Mouse (Mus musculus): Measurements from ENCODE around the gene Rpl27a.

Rpl27a gene

DNA sequence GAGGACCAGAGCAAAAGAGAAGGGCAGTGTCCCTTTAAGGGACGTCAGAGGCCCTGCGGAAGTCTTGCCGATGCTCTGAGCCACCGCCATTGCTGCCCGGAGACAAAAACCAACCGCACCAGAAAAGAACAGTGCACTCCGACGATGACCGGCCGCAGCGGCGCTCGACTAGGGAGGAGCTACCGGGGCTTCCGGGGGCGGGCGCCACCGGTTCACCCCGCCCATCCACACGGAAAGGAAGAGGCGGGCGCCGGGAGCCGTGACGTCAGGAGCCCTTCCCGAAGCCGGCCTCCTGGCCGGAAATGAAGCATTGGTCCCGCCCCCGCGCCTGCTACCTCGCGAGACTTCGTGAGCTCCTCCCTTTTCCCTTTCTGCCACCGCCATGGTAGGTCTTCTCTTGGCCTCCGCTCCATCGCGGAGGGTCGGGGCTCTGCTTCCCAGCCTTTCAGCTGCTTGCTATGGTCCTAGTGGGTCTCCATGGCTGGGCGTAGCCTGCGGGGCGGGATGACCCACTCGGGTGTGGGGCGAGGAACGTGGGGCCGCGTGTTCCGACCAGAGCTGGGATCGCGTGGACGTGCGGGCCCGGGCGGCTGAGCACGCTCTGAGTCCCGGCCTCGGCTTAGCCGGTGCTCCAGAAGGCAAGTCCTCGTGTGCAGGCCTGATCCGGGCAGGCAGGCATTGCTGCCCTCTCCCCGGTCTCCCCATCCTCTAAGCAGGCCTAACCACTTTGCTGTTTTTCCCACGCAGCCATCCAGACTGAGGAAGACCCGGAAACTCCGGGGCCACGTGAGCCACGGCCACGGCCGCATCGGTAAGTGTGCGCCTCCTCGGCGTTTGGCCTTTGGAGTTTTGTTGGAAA, at the start of gene Rpl27a:
TSS of gene Rpl27a (plus strand) at position 310 of the 859 bp plus-strand sequence.
- DNase-seq (ENCODE audit: low spot score in 2 of 2) = peak; percentile 97 to 99

DNA sequence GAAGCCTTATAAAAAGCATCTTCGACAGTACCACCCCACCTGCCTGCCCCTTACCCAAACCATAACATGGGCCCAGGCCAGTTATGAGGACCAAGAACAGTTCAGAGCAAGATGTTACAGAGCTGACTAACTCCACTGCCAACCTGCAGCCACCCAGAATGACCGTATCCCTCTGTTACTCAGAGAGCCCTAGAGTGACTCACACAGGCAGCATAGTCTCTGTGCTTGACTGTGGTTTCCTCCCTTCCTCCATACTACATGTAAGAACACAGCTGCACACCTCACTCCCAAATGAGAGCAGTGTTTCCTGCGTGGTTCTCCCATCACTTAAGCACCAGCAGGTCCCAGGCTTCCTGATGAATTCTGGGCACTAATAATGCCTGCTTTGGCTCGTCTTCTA, 48.2 kb upstream of the Rpl27a start:
- no peak for DNase-seq (ENCODE audit: low spot score in 2 of 2)

DNA sequence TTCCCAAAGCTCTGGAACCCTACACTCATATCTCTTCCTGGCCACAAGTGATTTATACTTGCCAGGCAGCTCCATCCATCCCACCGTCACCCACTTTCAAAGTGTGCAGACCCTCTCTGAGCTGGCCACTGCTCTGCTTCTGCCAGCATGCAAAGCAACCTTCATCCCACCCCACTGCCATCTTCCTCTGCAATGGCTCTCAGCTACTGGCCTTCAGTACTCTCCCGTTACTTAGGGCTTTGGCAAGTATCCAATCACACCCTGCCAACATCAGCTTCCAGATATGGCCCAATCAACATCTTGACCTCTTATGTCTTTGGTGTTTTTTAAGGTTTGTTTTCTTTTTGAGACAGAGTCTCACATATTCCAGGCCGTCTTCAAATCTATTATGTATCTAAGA, 41.0 kb upstream of the Rpl27a start:
- no peak for DNase-seq (ENCODE audit: low spot score in 2 of 2)

DNA sequence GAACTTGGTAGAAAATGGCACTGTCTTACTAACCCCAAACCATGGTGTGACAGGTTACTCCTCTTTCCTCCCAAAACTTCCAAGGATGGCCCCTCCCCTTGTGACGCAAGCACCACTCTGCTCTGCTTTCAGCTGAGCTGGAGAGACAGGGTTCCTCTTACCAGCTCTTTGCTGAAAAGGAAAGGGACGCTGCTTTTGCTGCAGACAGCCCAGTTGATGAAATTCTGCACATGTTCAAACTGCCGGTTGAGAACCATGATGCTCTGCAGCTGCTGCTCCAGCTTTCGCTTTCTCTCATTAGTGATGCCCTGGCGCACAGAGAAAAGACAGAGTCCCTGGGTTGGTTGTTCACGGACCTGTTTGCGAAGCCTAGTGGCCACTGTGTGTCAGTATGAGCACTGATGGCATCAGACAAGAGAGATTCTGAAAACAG, 38.2 kb upstream of the Rpl27a start:
- DNase-seq (ENCODE audit: low spot score in 2 of 2) = no peak

DNA sequence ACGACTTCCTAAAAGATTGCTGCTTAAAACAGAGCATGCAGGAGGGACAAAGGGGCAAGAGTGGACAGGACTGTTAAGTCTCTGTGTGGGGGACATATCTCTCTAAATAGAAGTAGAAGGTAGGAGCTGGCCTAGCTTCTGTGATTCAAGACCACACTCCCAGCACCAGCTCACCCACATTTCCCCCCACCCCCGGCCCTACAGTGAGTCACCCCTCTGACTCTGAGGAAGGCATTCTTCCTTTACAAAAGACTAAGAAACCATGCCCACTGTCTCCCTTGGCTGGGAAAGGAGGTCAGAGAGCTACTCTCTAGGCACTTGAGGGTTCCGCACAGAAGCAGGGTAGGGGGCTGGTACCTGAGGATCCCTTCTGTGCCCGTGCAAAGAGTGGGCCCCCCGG, 34.7 kb upstream of the Rpl27a start:
- no peak for DNase-seq (ENCODE audit: low spot score in 2 of 2)

DNA sequence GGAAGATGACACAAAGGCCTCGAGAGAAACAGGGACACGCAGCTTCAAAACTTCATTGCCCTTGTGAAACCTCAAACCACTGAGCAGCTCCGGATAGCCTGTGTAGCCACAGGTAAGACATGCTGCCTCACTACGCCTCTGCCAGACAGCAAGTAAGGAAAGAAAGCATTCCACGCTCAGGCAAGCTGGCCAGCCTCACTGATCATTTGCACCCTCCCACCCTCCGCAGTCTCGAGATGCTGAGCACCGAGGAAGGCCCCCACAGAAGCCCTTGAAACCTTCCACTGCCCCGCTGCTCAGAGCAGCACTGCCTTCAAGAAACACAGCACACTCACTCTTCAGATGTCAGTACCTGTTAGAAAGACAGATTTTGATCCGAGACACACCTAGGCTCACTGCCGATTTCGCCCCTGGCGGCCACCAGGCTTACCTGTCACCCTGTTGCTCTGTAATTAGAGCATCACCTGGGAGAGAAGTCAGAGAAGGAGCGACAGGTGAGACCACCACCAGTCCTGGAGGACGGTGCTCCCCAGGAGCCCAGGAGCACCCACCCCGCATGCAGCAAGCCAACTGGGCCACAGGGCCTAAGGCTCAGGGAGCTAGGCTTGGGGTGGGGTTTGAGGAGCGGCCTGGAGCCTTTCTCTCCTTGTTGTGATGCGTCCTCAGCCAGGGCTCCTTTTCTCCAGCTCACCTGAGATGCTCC, 26.2 kb upstream of the Rpl27a start:
- peak in 1 of 2 experiments; percentile 9 for DNase-seq (ENCODE audit: low spot score in 2 of 2)

DNA sequence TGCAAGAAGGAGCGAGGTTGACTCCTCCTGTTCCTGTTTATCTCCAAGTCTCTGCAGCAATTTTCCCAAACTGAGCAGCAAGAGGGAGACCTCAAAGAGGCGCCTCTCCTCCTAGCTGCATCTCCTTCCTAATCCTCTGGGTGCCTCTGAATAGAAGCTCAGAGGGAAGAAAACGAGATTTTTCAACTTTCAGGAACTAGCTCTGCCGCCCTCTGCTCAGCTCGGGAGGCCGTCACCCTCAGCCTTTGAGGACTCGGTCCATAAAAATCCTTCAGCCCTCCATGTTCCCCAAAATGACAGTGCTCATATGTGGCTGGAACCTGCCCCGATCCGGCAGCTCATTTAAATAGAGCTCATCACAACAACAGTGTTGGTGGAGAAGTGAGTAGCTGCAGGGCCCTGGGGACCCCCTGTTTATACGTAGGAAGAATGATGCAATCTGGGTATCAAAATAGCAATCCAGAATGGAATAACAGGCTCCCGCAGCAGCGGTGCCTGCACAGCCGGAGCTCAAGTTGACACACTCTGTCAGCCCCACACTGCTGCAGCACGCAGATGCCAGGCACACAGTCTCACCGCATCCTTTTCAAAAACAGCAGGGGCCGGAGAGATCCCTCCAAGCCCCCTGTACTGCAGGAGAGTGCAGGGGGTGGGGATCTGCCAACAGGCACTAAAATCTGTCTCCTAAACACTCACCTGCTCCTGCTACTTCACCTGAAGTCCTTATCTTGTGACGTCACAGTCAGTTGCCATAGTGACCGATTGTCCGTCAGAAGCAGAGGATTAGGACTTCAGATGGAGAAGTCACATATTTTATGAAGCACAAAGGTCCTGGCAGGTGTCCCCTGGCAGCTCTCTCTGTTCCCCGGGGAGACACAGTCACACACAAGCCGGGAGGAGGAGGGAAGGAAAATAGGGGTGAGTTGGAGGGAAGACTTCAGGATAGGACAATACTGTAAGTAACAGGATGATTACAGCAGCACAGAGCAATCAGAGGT, 25.3 kb upstream of the Rpl27a start:
- DNase-seq (ENCODE audit: low spot score in 2 of 2) = peak; percentile 30 to 35

DNA sequence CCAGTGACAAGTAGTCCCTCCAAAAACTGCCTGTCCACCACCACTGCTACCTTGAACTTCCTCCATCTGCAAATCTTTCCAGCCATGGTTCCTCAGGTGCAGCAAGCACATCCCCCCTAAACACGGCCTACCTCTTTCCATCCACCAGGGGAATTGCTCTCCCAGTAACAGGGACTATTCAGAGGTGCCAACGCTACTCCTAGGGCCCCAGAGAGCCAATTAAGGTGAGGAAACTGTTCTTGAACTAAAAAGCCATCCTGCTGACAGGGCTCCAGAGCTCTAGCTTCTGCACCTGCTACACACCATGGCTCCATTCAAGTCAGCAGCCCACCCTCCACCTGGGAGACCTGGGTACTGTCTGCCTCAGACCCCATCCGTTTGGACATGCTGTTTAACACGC, 21.4 kb upstream of the Rpl27a start:
- no peak for DNase-seq (ENCODE audit: low spot score in 2 of 2)

DNA sequence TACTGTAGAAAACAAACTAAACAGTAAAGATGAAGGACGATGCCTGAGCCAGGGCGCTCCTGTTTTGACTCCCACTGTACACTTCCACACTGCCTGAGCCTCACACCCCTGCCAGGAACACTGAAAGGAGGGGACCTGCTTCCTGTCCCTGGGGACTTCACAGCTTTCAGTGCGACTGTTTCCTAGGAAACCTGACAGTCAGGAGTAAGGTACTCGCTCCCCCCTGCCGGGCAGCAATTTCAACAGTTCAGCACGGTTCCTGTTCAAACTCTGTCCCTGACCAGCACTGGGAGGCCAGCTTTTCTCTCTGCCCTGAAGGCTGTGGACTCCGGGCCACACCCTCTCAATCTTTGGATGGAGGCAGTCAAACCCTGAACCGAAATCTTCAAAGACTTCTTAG, 11.8 kb upstream of the Rpl27a start:
- DNase-seq (ENCODE audit: low spot score in 2 of 2) = no peak

DNA sequence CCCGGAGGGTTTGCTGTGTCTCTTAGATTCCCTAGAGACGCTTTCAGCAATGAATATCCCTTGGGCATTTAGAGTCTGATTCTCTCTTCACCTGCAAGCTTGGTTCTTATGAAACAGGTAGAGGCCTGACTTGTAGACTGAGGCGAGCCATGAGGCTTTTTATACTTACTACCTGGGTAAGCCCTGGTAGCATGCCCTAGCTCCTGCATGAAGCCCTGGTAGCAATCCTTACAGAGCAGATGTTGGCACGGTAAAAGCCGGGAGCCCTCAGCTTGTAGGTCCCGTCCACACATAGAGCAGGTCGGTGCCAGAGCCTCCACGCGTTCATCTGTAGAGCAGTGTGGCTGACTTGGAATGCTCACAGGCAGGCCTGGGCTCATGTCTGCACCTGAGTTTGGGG, 11.4 kb upstream of the Rpl27a start:
- no peak for DNase-seq (ENCODE audit: low spot score in 2 of 2)

DNA sequence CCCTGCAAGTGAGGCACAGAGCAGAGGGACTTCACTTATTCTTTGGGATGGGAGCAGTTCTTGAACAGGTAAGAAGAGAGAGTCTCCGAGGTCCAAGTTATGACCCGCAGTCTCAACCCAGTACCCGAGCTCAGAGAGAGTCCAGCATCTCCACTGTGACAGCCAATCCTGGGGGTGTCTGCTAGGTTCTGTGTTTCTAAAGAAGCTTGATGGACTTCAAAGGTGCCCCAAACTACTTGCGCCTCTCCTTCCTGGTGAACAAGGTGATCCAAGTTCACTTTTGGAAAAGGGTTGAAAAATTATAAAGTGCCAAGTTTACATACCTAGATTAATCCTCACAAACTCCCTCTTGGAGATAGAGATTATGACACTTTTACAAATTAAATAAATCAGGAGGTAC, 10.9 kb upstream of the Rpl27a start, which contains the start of gene Trim66:
TSS of gene Trim66 (minus strand) at position 101 of the 400 bp plus-strand sequence.
- DNase-seq (ENCODE audit: low spot score in 2 of 2) = no peak

DNA sequence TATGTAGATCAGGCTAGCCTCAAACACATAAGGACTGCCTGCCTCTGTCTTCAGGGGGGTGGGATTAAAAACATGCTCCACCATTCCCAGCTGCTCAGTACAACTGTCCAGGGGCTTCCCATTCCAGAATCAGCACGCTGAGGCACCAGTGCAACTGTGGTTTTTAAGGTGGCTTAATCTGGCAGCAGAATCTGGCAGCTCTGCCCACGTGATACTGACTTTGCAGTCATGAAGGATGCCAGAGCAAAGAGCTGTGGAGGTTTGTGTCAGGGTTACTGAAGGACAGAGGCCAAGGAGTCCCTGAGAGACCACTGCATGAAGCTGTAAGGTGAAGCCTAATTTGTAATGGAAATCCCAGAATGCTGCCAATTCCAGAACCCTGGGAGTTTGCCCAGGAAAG, 8.1 kb upstream of the Rpl27a start:
- DNase-seq (ENCODE audit: low spot score in 2 of 2) = no peak

DNA sequence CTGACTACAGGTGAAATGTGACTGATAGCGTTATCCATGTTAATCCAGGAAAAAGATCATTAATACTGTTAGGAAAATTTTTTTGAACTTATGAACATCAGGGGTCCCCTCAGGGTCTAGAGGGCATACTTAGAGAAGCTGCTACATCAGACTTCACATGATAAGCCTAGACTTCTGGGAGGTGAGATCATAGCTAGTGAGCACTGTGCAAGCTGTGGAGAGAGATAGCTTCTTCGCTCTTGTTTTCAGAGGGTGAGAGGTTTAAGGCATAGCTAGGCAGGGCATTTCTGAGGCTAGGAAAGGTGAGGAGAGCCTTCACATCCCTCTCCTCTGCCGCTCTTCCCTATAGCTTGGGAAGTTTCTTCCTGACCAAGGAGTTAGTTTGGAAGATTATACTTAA, 7.1 kb upstream of the Rpl27a start:
- DNase-seq (ENCODE audit: low spot score in 2 of 2) = no peak

DNA sequence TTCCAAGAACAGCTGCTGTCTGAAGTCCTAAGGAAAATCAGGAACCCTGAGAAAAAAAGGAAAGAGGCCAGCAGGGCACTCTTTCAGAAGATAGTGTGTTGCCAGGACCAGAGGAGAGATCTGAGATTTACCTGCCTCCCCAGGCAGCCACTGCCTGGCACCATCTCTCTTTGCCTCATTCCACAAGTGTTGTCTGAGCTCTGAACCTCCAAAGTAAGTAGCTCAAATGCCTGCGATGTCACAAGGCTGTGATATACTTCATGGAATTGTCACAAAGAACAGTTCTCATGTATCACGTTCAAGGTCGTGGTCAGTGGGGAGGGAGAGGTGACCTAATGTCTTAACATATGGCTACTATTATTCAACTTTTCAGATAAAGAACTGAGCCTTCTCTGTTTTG, 2.4 kb upstream of the Rpl27a start:
- no peak for DNase-seq (ENCODE audit: low spot score in 2 of 2)

DNA sequence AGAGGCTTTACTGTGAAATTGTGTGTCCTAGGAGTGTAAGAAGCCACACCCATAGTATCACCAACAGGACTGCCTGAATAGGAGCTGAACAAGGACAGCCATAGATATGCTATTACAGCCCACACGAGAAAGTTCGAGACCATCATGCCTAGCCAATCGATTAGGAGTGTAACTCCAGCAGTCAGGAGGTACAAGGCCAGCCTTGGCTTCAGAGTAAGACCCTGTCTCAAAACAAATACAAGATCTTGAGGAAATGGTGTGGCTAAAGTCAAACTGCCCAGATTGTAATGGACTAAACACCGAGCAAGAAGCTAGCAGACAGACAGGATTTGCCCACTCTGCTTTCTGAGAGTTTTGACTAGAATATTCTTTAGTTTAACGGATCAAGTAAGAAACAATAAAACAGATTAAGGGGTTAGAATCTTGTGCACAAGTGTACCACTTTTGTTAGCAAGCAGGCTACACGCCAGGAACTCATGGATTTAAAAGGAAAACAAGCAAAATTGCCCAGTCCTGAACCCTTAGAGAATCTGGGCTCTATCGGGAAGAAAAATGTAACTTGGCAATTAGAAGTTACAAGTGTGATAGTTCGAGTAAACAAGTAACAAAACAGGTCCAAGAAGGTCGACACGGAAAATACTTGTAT, 788 bp upstream of the Rpl27a start:
- no peak for DNase-seq (ENCODE audit: low spot score in 2 of 2)

DNA sequence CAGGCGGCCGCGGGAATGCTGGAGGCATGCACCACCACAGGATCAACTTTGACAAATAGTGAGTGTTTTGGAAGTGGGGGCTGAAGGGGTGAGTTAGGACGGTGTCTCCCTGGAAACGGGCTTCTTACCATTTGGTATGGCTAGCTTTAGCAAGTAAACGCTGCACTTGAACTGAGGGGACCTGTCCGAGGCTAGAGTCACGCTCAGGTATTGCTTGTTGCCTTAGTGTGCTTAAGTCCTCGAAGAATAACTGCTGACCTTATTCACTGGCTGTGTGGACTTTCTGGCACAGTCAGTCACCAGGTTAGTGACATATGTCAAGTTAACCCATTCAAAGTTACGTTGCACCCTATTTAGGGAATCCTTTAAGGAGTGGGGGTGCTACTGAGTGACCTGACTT, 989 bp downstream of the Rpl27a start:
- no peak for DNase-seq (ENCODE audit: low spot score in 2 of 2)

DNA sequence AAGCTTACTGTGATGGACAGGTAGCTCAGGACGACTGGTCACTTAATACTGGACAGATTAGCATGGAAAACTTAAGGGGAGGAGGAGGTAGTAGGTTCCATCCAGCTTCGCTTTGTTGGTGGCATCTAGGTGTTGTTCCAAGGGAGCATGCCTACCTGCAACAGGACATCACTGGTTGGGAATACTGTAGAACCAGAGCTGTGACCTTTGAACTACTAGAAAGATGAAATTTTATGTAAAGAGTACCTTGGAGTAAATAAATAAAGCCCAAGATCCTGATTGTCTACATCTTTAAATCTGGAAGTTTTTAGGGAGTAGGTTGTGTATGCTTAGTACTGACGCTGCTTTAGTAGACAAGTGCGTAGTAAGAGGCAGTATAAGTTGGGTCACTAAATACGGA, 3.1 kb downstream of the Rpl27a start:
- DNase-seq (ENCODE audit: low spot score in 2 of 2) = no peak

DNA sequence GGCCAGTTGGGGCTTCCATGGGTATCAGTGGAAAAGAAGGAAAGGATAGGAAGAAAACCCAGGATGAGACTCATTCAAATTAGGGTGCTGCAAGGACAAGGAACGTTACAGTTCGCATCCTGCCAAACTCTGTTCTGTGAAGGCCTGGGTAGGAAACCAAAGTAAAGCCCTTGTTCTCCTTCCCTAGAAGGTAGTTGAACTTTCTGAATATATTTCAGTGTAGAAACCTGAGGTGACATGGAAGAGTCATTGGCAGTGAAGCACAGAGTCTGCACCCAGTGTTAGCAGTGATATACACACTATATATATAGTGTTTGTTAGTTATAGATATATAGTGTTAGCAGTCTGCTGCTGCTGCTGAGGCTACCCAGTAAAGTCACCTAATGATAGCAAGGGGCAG, 4.4 kb downstream of the Rpl27a start:
- DNase-seq (ENCODE audit: low spot score in 2 of 2) = no peak

DNA sequence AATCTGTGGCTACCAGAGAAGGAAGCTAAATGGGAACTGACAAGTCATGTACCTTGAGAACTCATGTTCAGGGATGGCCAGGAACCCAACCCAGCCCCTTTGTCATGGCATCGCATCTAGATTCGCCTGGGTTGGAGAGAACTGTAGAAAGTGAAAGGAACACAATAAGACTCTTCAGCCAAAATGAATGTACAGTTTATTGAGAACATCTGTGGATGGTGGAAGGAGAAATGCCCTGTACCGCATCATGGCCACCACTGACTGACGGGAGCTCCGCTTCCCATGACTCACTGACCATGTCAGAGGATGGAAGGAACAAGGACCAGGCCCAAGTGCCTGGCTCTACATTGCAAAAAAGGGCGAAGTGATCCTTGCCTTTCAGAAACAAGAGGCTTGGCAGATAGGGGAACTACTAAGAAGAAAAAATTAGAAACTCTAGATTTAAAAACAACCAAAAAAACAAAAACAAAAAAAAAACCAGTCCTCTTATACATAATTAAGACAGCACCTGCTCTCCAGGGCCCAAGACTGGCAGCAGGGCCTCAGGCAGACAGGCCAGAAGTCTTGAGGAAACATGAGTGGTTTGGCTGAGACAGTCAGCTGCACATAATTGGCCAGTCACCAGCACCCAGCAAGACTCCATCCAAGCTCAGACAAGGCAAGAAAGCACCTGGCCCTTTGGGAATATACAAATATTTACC, 4.9 kb downstream of the Rpl27a start:
- no peak for DNase-seq (ENCODE audit: low spot score in 2 of 2)

DNA sequence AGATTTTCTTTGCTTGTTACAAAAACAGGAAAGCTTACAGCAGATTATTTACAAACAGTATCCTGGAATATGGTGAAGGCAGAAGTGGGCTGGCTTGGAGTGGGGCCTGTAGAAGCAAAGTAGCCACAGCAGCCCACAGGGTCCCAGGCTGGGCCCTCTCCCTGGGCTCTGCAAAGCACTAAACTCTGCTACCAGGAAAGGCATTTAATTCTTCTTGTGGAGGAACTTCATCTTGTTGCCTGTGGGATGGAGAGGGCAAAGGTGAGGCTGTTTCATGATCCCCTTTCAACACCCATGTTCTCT, 5.4 kb downstream of the Rpl27a start:
- no peak for DNase-seq (ENCODE audit: low spot score in 2 of 2)

DNA sequence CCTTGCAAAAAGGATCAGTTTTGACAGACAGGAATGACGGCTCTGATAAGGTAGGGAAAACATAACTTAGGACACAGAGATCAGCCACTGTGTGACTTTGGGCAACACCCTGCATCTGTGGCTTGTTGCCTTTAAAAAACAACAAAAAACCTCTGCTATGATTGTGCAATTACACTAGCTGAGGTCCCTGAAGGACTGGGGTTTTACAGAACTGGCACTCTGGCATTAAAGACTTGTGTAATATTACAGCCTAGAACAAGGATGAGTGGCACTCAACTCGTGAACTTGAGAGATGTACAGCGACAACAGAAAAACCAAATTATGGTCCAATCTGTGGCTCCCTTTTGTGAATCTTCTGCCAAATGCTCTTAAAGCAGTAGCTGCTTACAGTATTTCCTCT, 5.8 kb downstream of the Rpl27a start:
- DNase-seq (ENCODE audit: low spot score in 2 of 2) = no peak

All from frontal cortex, postnatal 25 days (tissue).